Mouse (Mus musculus) E14TG2a.4 (cell line): Measurements from ENCODE around the gene Zyx.

Source experiments
- CTCF ChIP-seq: conservative IDR thresholded peaks from 2 replicates; pipeline ENCODE4 v1.5.1; 2014; ENCODE audit warnings: low read length
- NANOG ChIP-seq: IDR thresholded peaks from 2 replicates; pipeline ENCODE4 v1.6.1; 2014; ENCODE audit warnings: borderline replicate concordance, low read length, mixed read lengths
- POU5F1 ChIP-seq: IDR thresholded peaks from 2 replicates; pipeline ENCODE4 v1.6.1; 2014; ENCODE audit warnings: low read length, borderline replicate concordance

DNA sequence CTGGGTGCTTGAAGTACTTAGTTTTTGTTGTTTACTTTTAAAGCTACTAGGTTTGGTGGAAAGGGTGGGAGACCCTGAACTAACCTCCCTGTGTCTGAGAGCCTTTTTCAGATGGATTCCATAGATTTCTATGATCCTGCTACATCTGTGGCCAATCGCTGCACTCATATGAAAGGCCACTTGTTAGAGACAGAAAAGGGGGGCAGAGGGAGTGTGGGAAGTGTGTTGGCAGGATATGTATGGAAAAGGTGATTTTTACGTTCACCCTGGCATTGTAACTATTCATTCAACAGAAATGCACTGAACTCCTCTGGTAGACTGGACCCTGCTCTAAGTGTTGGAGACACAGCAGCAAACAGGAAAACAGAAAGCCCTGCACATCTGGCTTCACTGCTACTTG is 31.8 kb downstream of the Zyx start:
- TF ChIP-seq CTCF (no peak), POU5F1 (no peak), NANOG (no peak)
